Mouse (Mus musculus) ES-Bruce4 (cell line): ENCODE results near the gene Fen1.

ENCODE experiments used
- CTCF ChIP-seq: IDR thresholded peaks from one replicate; pipeline ENCODE4 v1.8.1; 2011; ENCODE audit warnings: low read depth, low read length
- EP300 ChIP-seq: IDR thresholded peaks from 2 replicates; pipeline ENCODE4 v1.6.1; 2011; ENCODE audit warnings: low read depth, low read length; ENCODE audit not compliant: insufficient read depth
- POLR2A ChIP-seq: IDR thresholded peaks from one replicate; pipeline ENCODE4 v1.8.1; 2011; ENCODE audit warnings: low read length; ENCODE audit not compliant: insufficient read depth

GRCm38 (mm10) chr19:10157725-10158124 is 46.2 kb downstream of the Fen1 start:
- TF ChIP-seq POLR2A (no peak), CTCF (no peak), EP300 (no peak)
